Mouse (Mus musculus) stomach, embryonic 15.5 days (tissue): ENCODE measurements around the gene Txndc2. TPM values are rescaled to one million over a fixed set of nuclear protein-coding genes. Genes with fewer than 3 reads are reported as not detected.
"Not testable (repeated sequence)": the region's sequence is repeated elsewhere in the genome, so short reads cannot be mapped to it uniquely, and the experiment has no call there.

ENCODE experiments used
- ATAC-seq: fragments of 200-750 bp; cut with Nextera tagmentation; 2 replicates; pipeline ENCODE4 v1.8.0; 2017; ENCODE audit warnings: low read depth, moderate number of reproducible peaks, moderate TSS enrichment; ENCODE audit not compliant: insufficient read depth, low FRiP score
- H3K27ac ChIP-seq: fragments of 300-500 bp; sonication (generic); 2 replicates; pipeline ENCODE4 v1.5.1; 2015; ENCODE audit warnings: mild to moderate bottlenecking, inconsistent platforms
- H3K27me3 ChIP-seq: fragments of 300-500 bp; sonication (generic); replicated peaks from 2 replicates; pipeline ENCODE4 v1.6.1; 2015; ENCODE audit warnings: inconsistent platforms
- H3K36me3 ChIP-seq: fragments of 300-500 bp; sonication (generic); 2 replicates; pipeline ENCODE4 v1.6.1; 2015; ENCODE audit warnings: inconsistent platforms
- H3K4me1 ChIP-seq: fragments of 300-500 bp; sonication (generic); 2 replicates; pipeline ENCODE4 v1.6.1; 2015; ENCODE audit warnings: inconsistent platforms
- H3K4me2 ChIP-seq: fragments of 300-500 bp; sonication (generic); 2 replicates; pipeline ENCODE4 v1.6.1; 2015; ENCODE audit warnings: mild to moderate bottlenecking, inconsistent platforms
- H3K4me3 ChIP-seq: fragments of 300-500 bp; sonication (generic); replicated peaks from 2 replicates; pipeline ENCODE4 v1.5.1; 2015; ENCODE audit warnings: inconsistent platforms
- H3K9ac ChIP-seq: fragments of 300-500 bp; sonication (generic); 2 replicates; pipeline ENCODE4 v1.6.1; 2015; ENCODE audit warnings: inconsistent platforms
- H3K9me3 ChIP-seq: fragments of 300-500 bp; sonication (generic); 2 replicates; pipeline ENCODE4 v1.6.1; 2016; ENCODE audit warnings: inconsistent platforms
- WGBS: fragments of 180-500 bp; shearing (Covaris S2); methylation state at CpG from one replicate; pipeline ENCODE4 v1.1.7; 2015; 5-methylcytosine and 5-hydroxymethylcytosine counted together
- polyA plus RNA-seq: library from polyadenylated mRNA; unstranded; fragments of >200 nt; fragmentation: Nextera tagmentation; extraction: Ambion mirVana; gene quantifications from 2 replicates; pipeline ENCODE4 v1.2.1, GENCODE M21; 2015

Txndc2 gene
- polyA plus RNA-seq, 1 experiment from 2014 or later, result not detected

- WGBS, result 86% methylated on average over 2 of the region's 2 CpGs
- no peak for ATAC-seq
These were observed 7.2 kb upstream of the Txndc2 start for GRCm38 (mm10) chr17:65649175-65649493.

GRCm38 (mm10) chr17:65648371-65649174, 6.6 kb upstream of the Txndc2 start:
- no peak overlapping the region for H3K9ac ChIP-seq
- no peak overlapping the region for H3K4me3 ChIP-seq
- H3K27ac ChIP-seq, result no peak overlapping the region
- H3K4me1 ChIP-seq, result peaks cover 3% of the 10 kb centered on the region; the same call in 1 of the 2 replicates
- H3K27me3 ChIP-seq, result no peaks in the 10 kb centered on the region
- no peak for ATAC-seq
- WGBS, result 77% methylated on average over 9 of the region's 9 CpGs
- no peak overlapping the region for H3K4me2 ChIP-seq
- H3K36me3 ChIP-seq, result no peaks in the 10 kb centered on the region
- no peaks in the 10 kb centered on the region for H3K9me3 ChIP-seq

More at GRCm38 (mm10) chr17:65649175-65649493, 7.2 kb upstream of the Txndc2 start:
- H3K27me3 ChIP-seq, result no peaks in the 10 kb centered on the region
- no peak overlapping the region for H3K4me3 ChIP-seq
- no peaks in the 10 kb centered on the region for H3K36me3 ChIP-seq
- H3K9me3 ChIP-seq, result no peaks in the 10 kb centered on the region
- no peak overlapping the region for H3K9ac ChIP-seq
- no peak overlapping the region for H3K27ac ChIP-seq
- no peak overlapping the region for H3K4me2 ChIP-seq
- no peaks in the 10 kb centered on the region for H3K4me1 ChIP-seq

- peaks cover 7% of the 10 kb centered on the region; the same call in 1 of the 2 replicates for H3K4me1 ChIP-seq
- H3K36me3 ChIP-seq, result no peaks in the 10 kb centered on the region
- 57% methylated on average over 5 of the region's 5 CpGs for WGBS
These were observed 6.0 kb upstream of the Txndc2 start for GRCm38 (mm10) chr17:65647961-65648360.

DNA sequence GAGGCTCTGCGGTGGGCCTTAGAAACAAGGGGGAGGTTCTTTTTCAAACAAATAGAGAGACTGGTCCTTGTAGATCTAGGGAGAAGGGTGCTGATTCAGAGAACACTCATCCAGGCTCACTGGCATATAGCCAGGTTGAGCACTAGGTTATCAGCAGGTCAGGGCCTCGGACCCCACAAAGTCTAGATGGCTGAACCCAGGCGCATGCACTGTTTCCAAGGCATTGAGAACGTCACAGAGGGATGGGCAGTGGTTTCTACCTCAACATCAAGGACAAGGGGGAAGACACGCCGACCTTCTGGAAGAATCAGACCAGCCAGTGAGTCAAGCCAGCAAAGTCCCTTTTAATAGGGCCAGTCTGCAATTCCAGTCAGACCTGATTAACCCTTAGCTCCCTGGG, 5.3 kb upstream of the Txndc2 start:
- H3K9ac ChIP-seq, result no peak overlapping the region
- ATAC-seq, result no peak
- H3K27me3 ChIP-seq, result no peaks in the 10 kb centered on the region
- peaks cover 11% of the 10 kb centered on the region; the same call in 1 of the 2 replicates for H3K4me1 ChIP-seq
- 67% methylated on average over 6 of the region's 6 CpGs for WGBS
- H3K4me3 ChIP-seq, result no peak overlapping the region
- H3K27ac ChIP-seq, result no peak overlapping the region
- no peaks in the 10 kb centered on the region for H3K36me3 ChIP-seq
- H3K4me2 ChIP-seq, result no peak overlapping the region
- no peaks in the 10 kb centered on the region for H3K9me3 ChIP-seq

More at GRCm38 (mm10) chr17:65647961-65648360, 6.0 kb upstream of the Txndc2 start:
- no peak for ATAC-seq
- Histone ChIP-seq H3K9me3 (no peaks in the 10 kb centered on the region), H3K4me3 (no peak overlapping the region), H3K27ac (no peak overlapping the region), H3K27me3 (no peaks in the 10 kb centered on the region), H3K4me2 (no peak overlapping the region), H3K9ac (no peak overlapping the region)

DNA sequence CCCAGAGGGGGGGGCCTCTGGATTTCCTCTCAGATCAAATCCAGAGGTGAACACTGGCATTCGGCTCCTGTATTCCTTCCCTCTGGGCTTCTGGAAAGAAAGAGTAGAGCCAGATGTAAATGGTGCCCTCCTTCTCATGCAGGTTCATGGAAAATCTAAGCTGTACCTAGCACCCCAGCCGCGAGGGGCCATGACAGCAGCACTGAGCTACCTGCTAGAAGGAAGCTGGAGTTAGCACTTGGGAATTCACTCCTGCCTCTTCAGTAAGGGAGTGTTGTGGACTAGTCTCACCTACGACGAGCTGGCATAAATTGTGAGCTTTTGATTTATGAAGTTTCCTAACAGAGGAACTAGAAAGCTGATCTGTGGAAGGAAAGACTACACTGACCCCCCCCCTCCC, 1.6 kb upstream of the Txndc2 start:
- H3K4me2 ChIP-seq, result peak overlapping the region; percentile 22; the same call in 1 of the 2 replicates
- ATAC-seq, result no peak
- H3K4me1 ChIP-seq, result peaks cover 11% of the 10 kb centered on the region; the same call in 1 of the 2 replicates

GRCm38 (mm10) chr17:65643051-65643521, 1.1 kb upstream of the Txndc2 start:
- Histone ChIP-seq H3K27me3 (no peaks in the 10 kb centered on the region), H3K36me3 (no peaks in the 10 kb centered on the region), H3K27ac (peak overlapping the region; percentile 79; the same call in 1 of the 2 replicates), H3K9ac (0 out of 2 replicates have a peak overlapping the region, but pooled peaks have one; percentile 4), H3K4me2 (peak overlapping the region; percentile 22; the same call in 1 of the 2 replicates), H3K4me3 (no peak overlapping the region), H3K9me3 (no peaks in the 10 kb centered on the region), H3K4me1 (peaks cover 11% of the 10 kb centered on the region; the same call in 1 of the 2 replicates)
- 22% methylated on average over 10 of the region's 10 CpGs for WGBS
- ATAC-seq, result peak; percentile 54; the same call in 1 of the 2 replicates

More for the DNA sequence above, 1.6 kb upstream of the Txndc2 start:
- WGBS, result 56% methylated on average over 5 of the region's 5 CpGs
- Histone ChIP-seq H3K36me3 (no peaks in the 10 kb centered on the region), H3K27ac (peak overlapping the region; percentile 79; the same call in 1 of the 2 replicates), H3K9me3 (no peaks in the 10 kb centered on the region), H3K4me3 (no peak overlapping the region), H3K27me3 (no peaks in the 10 kb centered on the region), H3K9ac (0 out of 2 replicates have a peak overlapping the region, but pooled peaks have one; percentile 4)

DNA sequence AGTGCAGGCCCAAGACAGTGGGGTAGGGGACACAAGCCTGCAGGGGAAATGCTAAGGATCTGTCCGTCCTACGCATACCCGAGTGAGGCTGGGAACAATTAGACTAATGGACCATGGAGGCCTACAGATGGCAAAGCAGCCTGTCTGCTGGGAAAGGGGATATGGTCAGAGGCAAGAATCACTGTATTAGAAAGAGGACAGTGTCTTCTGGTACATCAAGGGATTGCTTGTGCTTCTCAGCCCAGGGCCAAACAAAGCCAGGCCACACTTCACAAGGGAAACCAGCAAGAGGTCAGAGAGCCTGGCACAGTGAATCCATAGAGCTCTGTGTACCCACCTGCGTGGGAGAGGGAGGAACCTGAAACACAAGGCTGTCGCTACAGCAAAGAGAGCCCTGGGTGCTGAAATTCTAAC, 617 bp upstream of the Txndc2 start:
- ATAC-seq, result no peak
- 58% methylated on average over 5 of the region's 5 CpGs for WGBS

DNA sequence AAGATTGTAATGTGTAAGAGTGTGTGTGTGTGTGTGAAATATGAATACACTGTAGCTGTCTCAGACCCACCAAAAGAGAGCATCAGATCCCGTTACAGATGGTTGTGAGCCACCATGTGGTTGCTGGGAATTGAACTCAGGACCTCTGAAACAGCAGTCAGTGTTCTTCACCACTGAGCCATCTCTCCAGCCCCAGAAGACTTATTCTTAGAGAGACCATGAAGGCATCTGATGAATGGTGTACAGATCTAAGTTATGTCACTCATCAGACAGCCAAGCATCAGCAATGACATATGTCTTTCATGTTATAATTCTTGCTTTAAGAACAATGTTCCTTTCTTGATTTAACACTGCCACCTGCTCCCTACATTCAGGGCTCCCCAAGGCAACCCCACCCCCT, 2.8 kb downstream of the Txndc2 start:
- H3K36me3 ChIP-seq, result no peaks in the 10 kb centered on the region
- H3K9me3 ChIP-seq, result no peaks in the 10 kb centered on the region
- H3K27ac ChIP-seq, result no peak overlapping the region
- no peak overlapping the region for H3K4me3 ChIP-seq
- H3K4me2 ChIP-seq, result no peak overlapping the region
- no peak for ATAC-seq
- H3K4me1 ChIP-seq, result peaks cover 11% of the 10 kb centered on the region; the same call in 1 of the 2 replicates
- 88% methylated on average over 1 of the region's 1 CpGs for WGBS
- no peaks in the 10 kb centered on the region for H3K27me3 ChIP-seq
- H3K9ac ChIP-seq, result no peak overlapping the region

More for the DNA sequence above, 617 bp upstream of the Txndc2 start:
- no peaks in the 10 kb centered on the region for H3K36me3 ChIP-seq
- peak overlapping the region; percentile 79; the same call in 1 of the 2 replicates for H3K27ac ChIP-seq
- H3K4me1 ChIP-seq, result peaks cover 11% of the 10 kb centered on the region; the same call in 1 of the 2 replicates
- no peak overlapping the region for H3K9ac ChIP-seq
- peak overlapping the region; percentile 22; the same call in 1 of the 2 replicates for H3K4me2 ChIP-seq
- no peaks in the 10 kb centered on the region for H3K9me3 ChIP-seq
- H3K27me3 ChIP-seq, result no peaks in the 10 kb centered on the region
- H3K4me3 ChIP-seq, result no peak overlapping the region

GRCm38 (mm10) chr17:65635715-65636360, 6.1 kb downstream of the Txndc2 start:
- no peak overlapping the region for H3K4me3 ChIP-seq
- no peaks in the 10 kb centered on the region for H3K36me3 ChIP-seq
- no peaks in the 10 kb centered on the region for H3K27me3 ChIP-seq
- no peaks in the 10 kb centered on the region for H3K9me3 ChIP-seq
- no peak overlapping the region for H3K9ac ChIP-seq
- no peak overlapping the region for H3K27ac ChIP-seq
- H3K4me2 ChIP-seq, result no peak overlapping the region
- WGBS, result 55% methylated on average over 14 of the region's 14 CpGs
- no peaks in the 10 kb centered on the region for H3K4me1 ChIP-seq
- no peak for ATAC-seq

- Histone ChIP-seq H3K4me3 (no peak overlapping the region), H3K9ac (no peak overlapping the region), H3K4me2 (no peak overlapping the region), H3K36me3 (no peaks in the 10 kb centered on the region), H3K4me1 (no peaks in the 10 kb centered on the region), H3K27me3 (no peaks in the 10 kb centered on the region), H3K9me3 (no peaks in the 10 kb centered on the region), H3K27ac (no peak overlapping the region)
- WGBS, result 78% methylated on average over 6 of the region's 6 CpGs
- no peak for ATAC-seq
These were observed 12.0 kb downstream of the Txndc2 start for GRCm38 (mm10) chr17:65629943-65630342.

DNA sequence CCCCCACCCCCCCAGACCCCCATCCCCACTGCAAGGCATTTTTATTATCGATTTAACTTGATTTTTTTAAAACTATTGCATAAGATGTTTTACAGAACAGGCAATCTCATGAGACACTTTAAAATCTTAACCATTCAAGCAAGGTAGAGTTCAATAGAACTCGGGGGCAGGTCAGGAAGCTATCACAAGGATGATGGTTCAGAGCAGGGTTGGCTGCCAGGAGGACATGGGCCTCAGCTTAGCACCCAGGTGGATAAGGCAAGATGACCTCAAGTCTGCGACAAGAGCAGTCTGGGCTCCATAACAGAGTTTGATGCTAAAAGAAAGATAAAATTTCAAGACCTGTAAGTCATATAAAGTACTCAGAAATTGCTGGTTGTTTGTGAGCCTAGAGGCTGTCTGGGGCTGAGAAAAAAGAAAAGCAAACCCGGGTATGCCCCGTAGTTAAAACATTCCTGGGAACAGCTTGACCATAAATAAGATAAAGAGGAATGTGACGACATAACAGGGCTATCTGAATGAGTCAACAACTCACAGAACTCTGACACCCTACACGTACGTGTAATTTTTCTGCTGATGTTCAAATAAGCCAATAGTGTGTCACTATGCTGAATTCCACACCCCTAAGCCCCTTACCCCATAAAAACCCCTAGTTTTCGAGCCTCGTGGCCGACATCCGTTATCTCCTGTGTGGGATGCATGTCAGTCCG, 13.0 kb downstream of the Txndc2 start:
- not testable (repeated sequence) for H3K36me3 ChIP-seq, H3K4me1 ChIP-seq, H3K27me3 ChIP-seq, H3K9me3 ChIP-seq, H3K4me2 ChIP-seq, H3K27ac ChIP-seq, ATAC-seq, H3K9ac ChIP-seq, H3K4me3 ChIP-seq
- 63% methylated on average over 13 of the region's 13 CpGs for WGBS
